Mouse (Mus musculus) cerebellum, adult 2 months (tissue): ENCODE measurements around the gene Gsdma2.

Source experiments
- CTCF ChIP-seq: fragments of 200-500 bp; IDR thresholded peaks from 2 replicates; pipeline ENCODE4 v1.5.1; 2011; ENCODE audit warnings: low read depth, mild to moderate bottlenecking, control low read depth, low read length, moderate library complexity, borderline replicate concordance; ENCODE audit not compliant: insufficient read depth
- POLR2A ChIP-seq: fragments of 200-500 bp; IDR thresholded peaks from 2 replicates; pipeline ENCODE4 v1.6.1; 2011; ENCODE audit warnings: low read length, control low read depth, borderline replicate concordance; ENCODE audit not compliant: insufficient read depth

DNA sequence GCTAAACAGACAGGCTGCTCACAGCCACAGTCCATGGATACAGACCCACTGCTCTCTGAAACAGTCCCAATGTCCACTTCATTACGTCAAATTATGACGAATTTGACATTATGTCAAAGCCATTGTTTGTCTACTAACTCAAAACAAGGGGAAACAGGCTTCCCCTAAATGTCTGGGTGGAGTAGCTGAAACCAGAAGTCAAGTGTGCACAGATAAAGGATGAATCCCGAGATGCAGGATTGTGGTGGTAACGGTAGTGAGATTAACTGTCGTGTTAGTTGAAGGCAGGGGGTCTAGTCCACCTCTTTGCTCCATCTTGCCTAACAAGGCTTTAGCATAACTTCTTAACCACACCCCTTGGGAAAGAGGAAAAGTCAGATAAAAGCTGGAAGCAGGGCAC is 25.9 kb downstream of the Gsdma2 start:
- TF ChIP-seq CTCF (no peak), POLR2A (no peak)
